Mouse (Mus musculus): ENCODE data around the gene Sost. TPM values are rescaled to one million over a fixed set of nuclear protein-coding genes. Genes with fewer than 3 reads are reported as not detected.

Sost gene
- polyA plus RNA-seq, 1 experiment from 2014 or later: 0.08 TPM

DNA sequence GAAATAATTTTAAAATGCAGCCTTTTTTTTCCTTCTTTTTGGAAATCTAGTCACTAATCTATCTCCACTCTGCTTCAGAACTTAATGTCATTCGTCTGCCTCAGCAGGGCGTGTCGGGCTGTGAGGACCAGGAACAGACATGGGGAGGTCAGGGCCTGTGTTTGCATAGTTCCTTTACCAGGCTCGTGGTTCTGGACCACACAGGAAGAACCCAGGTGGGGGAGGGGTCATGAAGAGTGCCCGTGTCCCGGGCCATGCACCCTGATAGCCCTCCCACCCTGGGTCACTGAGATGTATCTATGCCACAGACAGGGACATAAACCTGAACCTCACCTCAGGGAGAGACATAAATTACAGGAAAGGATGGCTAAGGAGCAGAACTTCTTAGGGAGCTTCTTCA, 7.4 kb upstream of the Sost start:
- no peaks in the 10 kb centered on the region for H3K4me1 ChIP-seq (replicated peaks; ENCODE audit: control insufficient read depth, insufficient read depth)
- H3K9ac ChIP-seq (ENCODE audit: low read length): no peak overlapping the region
- peak; percentile 21; the same call in 1 of the 2 replicates for ATAC-seq (ENCODE audit: low FRiP score, low TSS enrichment)

GRCm38 (mm10) chr11:101973496-101973895, 6.7 kb upstream of the Sost start:
- TF ChIP-seq EP300 (optimal IDR thresholded peaks at IDR 0.05): no peak
- no peak for TF ChIP-seq CTCF (IDR thresholded peaks at IDR 0.05; ENCODE audit: low read depth)
- DNase-seq (ENCODE audit: low spot score): no peak

More for the DNA sequence above, 7.4 kb upstream of the Sost start:
- H3K4me3 ChIP-seq (ENCODE audit: low read depth, low read length): no peak overlapping the region
- no peak overlapping the region for H3K27ac ChIP-seq (replicated peaks)
- TF ChIP-seq CTCF (IDR thresholded peaks at IDR 0.05; ENCODE audit: low read depth) (no peak), EP300 (optimal IDR thresholded peaks at IDR 0.05) (no peak)
- H3K36me3 ChIP-seq (ENCODE audit: control insufficient read depth, insufficient read depth, low read length): peaks cover 4% of the 10 kb centered on the region; the same call in 1 of the 2 replicates
- H3K9me3 ChIP-seq (ENCODE audit: control insufficient read depth, low read length): no peaks in the 10 kb centered on the region
- no peak overlapping the region for H3K4me2 ChIP-seq (replicated peaks; ENCODE audit: low read depth)
- DNase-seq (ENCODE audit: low spot score): no peak
- no peaks in the 10 kb centered on the region for H3K27me3 ChIP-seq (ENCODE audit: control insufficient read depth, insufficient read depth, low read length)
- WGBS: 43% methylated on average over 6 of the region's 6 CpGs

GRCm38 (mm10) chr11:101972651-101973050, 5.8 kb upstream of the Sost start:
- Histone ChIP-seq H3K36me3 (ENCODE audit: control insufficient read depth, insufficient read depth, low read length) (peaks cover 4% of the 10 kb centered on the region; the same call in 1 of the 2 replicates), H3K9me3 (ENCODE audit: control insufficient read depth, low read length) (no peaks in the 10 kb centered on the region), H3K27me3 (ENCODE audit: control insufficient read depth, insufficient read depth, low read length) (no peaks in the 10 kb centered on the region), H3K4me3 (ENCODE audit: low read depth, low read length) (no peak overlapping the region), H3K9ac (ENCODE audit: low read length) (no peak overlapping the region), H3K4me2 (replicated peaks; ENCODE audit: low read depth) (no peak overlapping the region), H3K27ac (replicated peaks) (no peak overlapping the region), H3K4me1 (replicated peaks; ENCODE audit: control insufficient read depth, insufficient read depth) (no peaks in the 10 kb centered on the region)
- TF ChIP-seq CTCF (IDR thresholded peaks at IDR 0.05; ENCODE audit: low read depth) (no peak), EP300 (optimal IDR thresholded peaks at IDR 0.05) (no peak)
- 91% methylated on average over 5 of the region's 5 CpGs for WGBS
- ATAC-seq (ENCODE audit: low FRiP score, low TSS enrichment) (no peak), DNase-seq (ENCODE audit: low spot score) (no peak)

More at GRCm38 (mm10) chr11:101973496-101973895, 6.7 kb upstream of the Sost start:
- H3K9me3 ChIP-seq (ENCODE audit: control insufficient read depth, low read length): no peaks in the 10 kb centered on the region
- no peak overlapping the region for H3K27ac ChIP-seq (replicated peaks)
- peaks cover 4% of the 10 kb centered on the region; the same call in 1 of the 2 replicates for H3K36me3 ChIP-seq (ENCODE audit: control insufficient read depth, insufficient read depth, low read length)
- no peak overlapping the region for H3K4me2 ChIP-seq (replicated peaks; ENCODE audit: low read depth)
- H3K27me3 ChIP-seq (ENCODE audit: control insufficient read depth, insufficient read depth, low read length): no peaks in the 10 kb centered on the region
- no peak overlapping the region for H3K4me3 ChIP-seq (ENCODE audit: low read depth, low read length)
- no peak overlapping the region for H3K9ac ChIP-seq (ENCODE audit: low read length)
- no peaks in the 10 kb centered on the region for H3K4me1 ChIP-seq (replicated peaks; ENCODE audit: control insufficient read depth, insufficient read depth)
- WGBS: 70% methylated on average over 9 of the region's 9 CpGs
- ATAC-seq (ENCODE audit: low FRiP score, low TSS enrichment): no peak

DNA sequence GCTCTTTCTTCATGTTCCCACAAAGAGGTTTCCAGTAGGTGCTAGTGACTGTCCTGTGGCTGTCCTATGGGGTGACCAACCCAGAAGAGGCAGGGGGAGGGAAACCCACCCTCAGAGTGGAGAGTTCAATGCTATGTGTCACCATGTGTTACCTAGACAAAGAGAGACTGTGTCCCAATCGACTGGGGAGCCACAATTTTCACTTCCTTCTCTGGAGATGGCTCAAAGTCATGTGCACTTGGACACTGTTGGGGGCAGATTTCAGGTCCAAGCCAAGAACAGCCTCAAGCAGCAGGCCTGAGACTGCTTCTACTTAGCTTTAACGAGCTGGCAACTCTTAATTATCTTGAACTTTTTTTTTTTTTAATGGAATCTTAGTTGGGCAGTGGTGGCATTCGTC, 5.3 kb upstream of the Sost start:
- no peak overlapping the region for H3K4me2 ChIP-seq (replicated peaks; ENCODE audit: low read depth)
- TF ChIP-seq EP300 (optimal IDR thresholded peaks at IDR 0.05) (no peak), CTCF (IDR thresholded peaks at IDR 0.05; ENCODE audit: low read depth) (no peak)
- H3K4me1 ChIP-seq (replicated peaks; ENCODE audit: control insufficient read depth, insufficient read depth): no peaks in the 10 kb centered on the region
- peaks cover 4% of the 10 kb centered on the region; the same call in 1 of the 2 replicates for H3K36me3 ChIP-seq (ENCODE audit: control insufficient read depth, insufficient read depth, low read length)
- no peaks in the 10 kb centered on the region for H3K9me3 ChIP-seq (ENCODE audit: control insufficient read depth, low read length)
- no peak overlapping the region for H3K9ac ChIP-seq (ENCODE audit: low read length)
- H3K27me3 ChIP-seq (ENCODE audit: control insufficient read depth, insufficient read depth, low read length): no peaks in the 10 kb centered on the region
- H3K4me3 ChIP-seq (ENCODE audit: low read depth, low read length): no peak overlapping the region
- 73% methylated on average over 3 of the region's 3 CpGs for WGBS
- DNase-seq (ENCODE audit: low spot score) (no peak), ATAC-seq (ENCODE audit: low FRiP score, low TSS enrichment) (no peak)
- no peak overlapping the region for H3K27ac ChIP-seq (replicated peaks)

- WGBS: 45% methylated on average over 3 of the region's 3 CpGs
- Histone ChIP-seq H3K36me3 (ENCODE audit: control insufficient read depth, insufficient read depth, low read length) (peaks cover 4% of the 10 kb centered on the region; the same call in 1 of the 2 replicates), H3K4me1 (replicated peaks; ENCODE audit: control insufficient read depth, insufficient read depth) (no peaks in the 10 kb centered on the region), H3K4me3 (ENCODE audit: low read depth, low read length) (no peak overlapping the region), H3K9me3 (ENCODE audit: control insufficient read depth, low read length) (no peaks in the 10 kb centered on the region), H3K27ac (replicated peaks) (no peak overlapping the region), H3K27me3 (ENCODE audit: control insufficient read depth, insufficient read depth, low read length) (no peaks in the 10 kb centered on the region), H3K4me2 (replicated peaks; ENCODE audit: low read depth) (no peak overlapping the region), H3K9ac (ENCODE audit: low read length) (no peak overlapping the region)
- DNase-seq (ENCODE audit: low spot score) (peak; percentile 49), ATAC-seq (ENCODE audit: low FRiP score, low TSS enrichment) (no peak)
- TF ChIP-seq EP300 (optimal IDR thresholded peaks at IDR 0.05): no peak
- peak; percentile 78 for TF ChIP-seq CTCF (IDR thresholded peaks at IDR 0.05; ENCODE audit: low read depth)
Observed at GRCm38 (mm10) chr11:101971410-101971809, 4.6 kb upstream of the Sost start.

GRCm38 (mm10) chr11:101969835-101970234, 3.0 kb upstream of the Sost start:
- TF ChIP-seq EP300 (optimal IDR thresholded peaks at IDR 0.05) (no peak), CTCF (IDR thresholded peaks at IDR 0.05; ENCODE audit: low read depth) (no peak)

More at GRCm38 (mm10) chr11:101969835-101970234, 3.0 kb upstream of the Sost start:
- no peak for DNase-seq (ENCODE audit: low spot score)
- Histone ChIP-seq H3K4me1 (replicated peaks; ENCODE audit: control insufficient read depth, insufficient read depth) (no peaks in the 10 kb centered on the region), H3K4me3 (ENCODE audit: low read depth, low read length) (no peak overlapping the region), H3K4me2 (replicated peaks; ENCODE audit: low read depth) (no peak overlapping the region), H3K9me3 (ENCODE audit: control insufficient read depth, low read length) (no peaks in the 10 kb centered on the region), H3K9ac (ENCODE audit: low read length) (no peak overlapping the region), H3K27ac (replicated peaks) (no peak overlapping the region), H3K36me3 (ENCODE audit: control insufficient read depth, insufficient read depth, low read length) (peaks cover 4% of the 10 kb centered on the region; the same call in 1 of the 2 replicates), H3K27me3 (ENCODE audit: control insufficient read depth, insufficient read depth, low read length) (peaks cover 7% of the 10 kb centered on the region; the same call in 1 of the 2 replicates)
- ATAC-seq (ENCODE audit: low FRiP score, low TSS enrichment): no peak
- 76% methylated on average over 13 of the region's 13 CpGs for WGBS

Measured in stomach, postnatal 0 days (tissue).